Mouse (Mus musculus) CD8-positive naive resting alpha-beta T cell, adult 2 months (primary cell): ENCODE results near the gene Cela3a.
"Not testable (repeated sequence)": the region's sequence is repeated elsewhere in the genome, so short reads cannot be mapped to it uniquely, and the experiment has no call there.

Source experiments
- DNase-seq, 2 experiments: peaks; one replicate each; pipeline ENCODE4 v3.0.0; 2022; ENCODE audit warnings: low read depth in 2 of 2, low spot score in 2 of 2

Cela3a gene

GRCm38 (mm10) chr4:137409691-137410090 is at the start of gene Cela3a:
Gene Cela3a (minus strand): TSS chr4:137409791.
- no peak for DNase-seq

DNA sequence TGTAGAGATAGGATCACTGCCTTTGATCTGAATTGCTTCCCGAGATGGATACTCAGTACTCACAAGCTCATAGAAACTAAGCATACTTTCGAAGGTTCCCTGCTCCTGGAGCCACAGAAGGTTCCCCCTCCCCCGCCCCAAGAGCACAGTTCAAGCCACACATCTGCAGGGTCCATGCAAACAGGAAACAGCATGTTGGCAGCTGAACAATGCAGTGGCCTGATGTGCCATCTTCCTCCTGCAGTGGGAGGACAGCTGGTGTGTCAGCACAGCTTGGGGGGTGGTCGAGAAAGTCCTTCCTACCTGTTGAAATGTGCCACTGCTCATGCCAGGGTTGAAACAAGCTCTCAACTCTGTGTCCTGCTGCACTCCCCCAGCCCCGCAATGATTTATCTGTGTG is 49.3 kb upstream of the Cela3a start:
- DNase-seq: no peak

- DNase-seq: no peak
Observed at GRCm38 (mm10) chr4:137458310-137458709, 48.7 kb upstream of the Cela3a start.

GRCm38 (mm10) chr4:137457292-137457691 is 47.7 kb upstream of the Cela3a start:
- DNase-seq: no peak

DNA sequence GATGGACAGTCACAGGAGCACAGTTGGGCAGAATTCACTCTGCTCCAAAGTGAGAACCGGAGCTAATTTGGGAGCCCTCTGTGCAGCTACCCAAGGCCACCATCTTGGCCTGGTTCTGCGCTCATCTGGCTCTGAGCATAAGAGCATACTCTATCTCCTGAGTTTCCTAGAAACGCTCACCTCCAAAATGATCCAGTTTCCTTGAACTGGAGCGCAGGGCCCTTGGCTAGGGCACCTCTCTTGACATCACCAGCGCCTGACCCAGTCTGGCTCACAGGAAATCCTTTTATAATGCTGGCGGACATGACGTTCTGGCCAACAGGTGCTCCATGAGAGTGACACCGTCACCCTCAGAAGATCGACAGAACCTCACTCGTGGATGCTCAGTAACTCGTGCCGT is 47.0 kb upstream of the Cela3a start:
- DNase-seq: no peak

- no peak for DNase-seq
Observed at GRCm38 (mm10) chr4:137454582-137454981, 45.0 kb upstream of the Cela3a start.

GRCm38 (mm10) chr4:137453234-137453767 is 43.7 kb upstream of the Cela3a start, which contains the start of gene 1700013G24Rik:
Gene 1700013G24Rik (plus strand): TSS chr4:137453284.
- DNase-seq: no peak

DNA sequence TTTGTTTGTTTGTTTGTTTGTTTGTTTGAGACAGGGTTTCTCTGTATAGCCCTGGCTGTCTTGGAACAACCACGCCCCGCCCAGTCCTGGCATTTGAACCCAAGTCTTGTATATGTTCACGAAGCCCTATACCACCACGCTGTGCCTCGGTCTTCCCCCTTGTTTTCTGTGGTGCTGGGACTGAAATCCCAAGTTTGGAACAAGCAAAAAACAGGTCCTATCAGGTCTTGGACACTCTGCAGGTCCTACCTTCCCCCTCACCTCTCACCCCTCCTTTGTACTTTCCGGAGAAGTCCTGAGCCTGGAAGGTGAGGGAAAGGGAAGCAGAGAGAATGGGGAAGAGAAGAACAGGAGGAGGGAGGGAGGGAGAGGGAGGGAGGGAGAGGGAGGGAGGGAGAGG is 42.6 kb upstream of the Cela3a start:
- no peak for DNase-seq

GRCm38 (mm10) chr4:137449715-137450114 is 40.1 kb upstream of the Cela3a start:
- DNase-seq: no peak

- no peak for DNase-seq
Observed at GRCm38 (mm10) chr4:137449132-137449531, 39.5 kb upstream of the Cela3a start.

- DNase-seq: no peak
Observed at GRCm38 (mm10) chr4:137448641-137449040, 39.0 kb upstream of the Cela3a start.

DNA sequence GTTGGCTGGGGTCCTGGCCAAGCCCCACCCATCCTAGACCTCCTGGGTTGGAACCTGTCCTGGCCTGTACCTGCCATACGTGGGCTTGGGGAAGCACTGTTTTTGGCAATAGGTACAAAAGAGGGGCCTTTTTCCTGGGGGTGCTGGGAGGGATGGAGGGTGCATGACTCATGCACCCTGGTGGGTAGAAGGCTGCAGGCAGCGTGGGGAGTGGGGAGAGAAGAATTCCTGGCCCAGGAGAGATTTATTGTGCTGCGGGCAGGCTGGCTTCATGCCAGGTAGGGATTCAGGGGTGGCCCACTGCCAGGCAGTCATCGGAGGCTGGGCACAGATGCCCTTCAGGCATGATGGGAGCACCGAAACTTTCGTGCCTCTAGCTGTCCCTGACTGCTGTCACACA is 38.6 kb upstream of the Cela3a start:
- no peak for DNase-seq

DNA sequence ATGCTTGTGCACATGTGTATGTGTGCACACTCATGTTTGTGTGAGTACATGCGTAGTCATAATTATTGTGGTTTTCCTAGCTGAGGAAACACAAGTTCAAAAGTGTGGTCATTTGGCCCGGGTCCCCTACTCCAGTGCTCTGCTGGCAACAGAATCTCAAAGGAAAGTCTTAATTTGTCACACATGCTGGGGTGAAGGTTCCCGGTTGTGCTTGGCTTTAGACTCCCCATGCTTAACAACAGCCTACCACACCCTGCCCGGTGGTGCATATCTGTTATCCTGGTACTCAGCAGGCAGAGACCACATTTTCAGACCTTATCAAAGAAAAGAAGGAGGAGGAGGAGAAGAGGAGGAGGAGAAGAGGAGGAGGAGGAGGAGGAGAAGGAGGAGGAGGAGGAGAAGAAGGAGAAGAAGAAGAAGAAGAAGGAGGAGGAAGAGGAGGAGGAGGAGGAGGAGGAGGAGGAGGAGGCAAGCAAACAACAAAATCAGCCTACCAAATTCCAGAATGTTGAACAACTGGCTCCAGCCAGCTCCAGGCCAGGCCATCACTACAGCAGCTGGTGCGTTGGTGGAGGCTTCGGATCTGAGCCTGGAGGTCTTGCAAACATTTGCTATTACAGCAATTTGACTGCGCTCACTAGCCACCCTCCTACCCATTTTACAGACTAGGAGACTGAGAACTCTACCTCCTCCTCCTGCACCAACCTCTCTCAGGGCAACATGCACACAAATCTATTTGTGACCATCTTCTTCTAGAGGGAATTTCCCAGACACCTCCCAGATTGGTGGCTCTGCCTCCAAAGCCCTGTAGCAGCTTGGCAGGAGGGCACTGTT is 38.0 kb upstream of the Cela3a start:
- DNase-seq: no peak

GRCm38 (mm10) chr4:137445881-137446280 is 36.3 kb upstream of the Cela3a start:
- DNase-seq: no peak

- peak in 1 of 2 experiments; percentile 27 for DNase-seq
Observed at GRCm38 (mm10) chr4:137443625-137444024, 34.0 kb upstream of the Cela3a start.

DNA sequence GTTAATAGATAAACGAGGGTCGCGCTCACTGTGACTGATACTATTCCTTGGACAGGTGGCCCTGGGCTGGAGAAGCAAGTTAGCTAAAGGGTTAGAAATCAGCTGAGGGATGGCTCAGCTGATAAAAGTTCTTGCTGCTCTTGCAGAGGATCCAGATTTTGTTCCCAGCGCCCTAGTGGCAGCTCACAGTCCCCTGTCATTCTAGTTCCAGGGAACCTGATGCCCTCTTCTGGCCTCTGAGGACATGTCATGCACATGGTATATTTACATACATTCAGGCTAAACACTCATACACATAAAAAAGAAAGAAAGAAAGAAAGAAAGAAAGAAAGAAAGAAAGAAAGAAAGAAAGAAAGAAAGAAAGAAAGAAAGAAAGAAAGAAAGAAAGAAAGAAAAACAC is 31.7 kb upstream of the Cela3a start:
- no peak for DNase-seq

- DNase-seq: no peak
Observed at GRCm38 (mm10) chr4:137438842-137439241, 29.3 kb upstream of the Cela3a start.

DNA sequence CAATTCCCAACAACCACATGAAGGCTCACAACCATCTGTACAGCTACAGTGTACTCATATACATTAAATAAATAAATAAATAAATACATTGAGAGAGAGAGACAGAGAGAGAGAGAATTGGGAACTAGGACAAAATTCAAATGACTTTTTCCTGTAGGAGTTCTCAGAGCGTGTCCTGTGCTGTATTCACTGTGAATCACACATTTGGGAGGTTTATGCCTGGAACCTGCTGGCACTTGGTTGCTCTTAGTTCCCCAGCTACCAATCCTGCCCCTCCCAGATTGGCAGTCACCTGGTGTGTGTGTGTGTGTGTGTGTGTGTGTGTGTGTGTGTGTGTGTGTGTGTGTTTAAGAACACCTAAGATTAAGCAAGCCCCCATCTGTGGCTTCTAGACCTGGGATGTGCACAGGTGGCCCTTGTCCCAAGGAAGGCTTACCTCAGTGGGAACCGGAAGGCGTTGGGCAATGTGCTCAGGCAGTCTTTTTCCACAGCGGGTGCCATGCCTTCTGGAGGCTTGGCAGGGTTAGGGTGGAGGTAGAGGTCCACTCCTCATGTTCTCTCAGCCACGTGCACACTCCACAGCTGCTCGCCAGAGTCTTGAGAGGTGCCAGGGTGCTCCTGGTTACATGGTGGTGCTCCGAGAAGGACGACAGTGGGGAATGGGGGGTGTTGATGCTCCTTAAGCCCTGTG is 27.5 kb upstream of the Cela3a start:
- no peak for DNase-seq

DNA sequence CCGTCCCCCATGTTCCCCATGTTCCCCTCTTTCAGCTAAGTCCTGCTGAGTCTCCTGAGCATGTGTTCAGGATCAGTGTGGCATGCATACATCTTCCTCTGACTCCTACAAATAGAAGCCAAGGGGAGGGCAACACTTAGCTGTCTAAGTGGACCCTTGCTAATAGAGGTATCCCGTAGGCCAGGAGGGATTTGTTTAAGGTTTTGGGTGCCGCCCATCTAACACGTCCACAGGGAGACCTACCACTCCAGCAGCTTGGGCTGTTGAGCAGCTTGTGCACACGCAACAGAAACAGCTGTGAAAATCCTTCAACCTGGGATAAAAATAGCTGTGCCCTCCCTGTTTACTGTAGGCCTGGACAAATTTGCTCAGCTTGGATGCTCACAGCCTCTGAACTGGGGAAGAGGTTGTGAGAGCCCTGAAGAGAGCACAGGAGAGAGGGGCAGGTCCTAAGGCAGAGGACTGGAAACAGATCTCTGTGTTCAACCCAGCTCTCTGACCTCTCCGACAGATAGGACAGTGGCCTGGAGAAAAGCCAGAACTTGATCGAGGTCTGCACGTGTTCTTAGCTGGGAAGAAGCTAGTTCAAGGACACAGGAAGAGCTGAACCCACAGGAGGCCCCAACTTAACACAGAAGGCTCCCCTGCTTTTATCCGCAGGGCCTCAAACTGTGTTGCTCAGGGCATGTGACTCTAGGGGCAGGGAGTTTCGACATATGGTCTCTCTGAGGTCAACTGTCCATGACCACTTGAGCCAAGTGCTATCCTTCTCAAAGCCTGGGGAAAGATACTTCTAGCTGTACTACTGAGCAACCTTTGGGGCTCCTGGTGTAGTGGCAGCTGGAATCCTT is 23.3 kb upstream of the Cela3a start:
- not testable (repeated sequence) for DNase-seq

GRCm38 (mm10) chr4:137430502-137430901 is 20.9 kb upstream of the Cela3a start, which contains the start of gene Cela3b:
Gene Cela3b (minus strand): TSS chr4:137430540.
- no peak for DNase-seq
